Mouse (Mus musculus) ES-Bruce4 (cell line): ENCODE data around the gene Cdc42bpb.

Experiments used
- CTCF ChIP-seq: IDR thresholded peaks from one replicate; pipeline ENCODE4 v1.8.1; 2011; ENCODE audit warnings: low read depth, low read length
- EP300 ChIP-seq: IDR thresholded peaks from 2 replicates; pipeline ENCODE4 v1.6.1; 2011; ENCODE audit warnings: low read depth, low read length; ENCODE audit not compliant: insufficient read depth
- POLR2A ChIP-seq: IDR thresholded peaks from one replicate; pipeline ENCODE4 v1.8.1; 2011; ENCODE audit warnings: low read length; ENCODE audit not compliant: insufficient read depth

DNA sequence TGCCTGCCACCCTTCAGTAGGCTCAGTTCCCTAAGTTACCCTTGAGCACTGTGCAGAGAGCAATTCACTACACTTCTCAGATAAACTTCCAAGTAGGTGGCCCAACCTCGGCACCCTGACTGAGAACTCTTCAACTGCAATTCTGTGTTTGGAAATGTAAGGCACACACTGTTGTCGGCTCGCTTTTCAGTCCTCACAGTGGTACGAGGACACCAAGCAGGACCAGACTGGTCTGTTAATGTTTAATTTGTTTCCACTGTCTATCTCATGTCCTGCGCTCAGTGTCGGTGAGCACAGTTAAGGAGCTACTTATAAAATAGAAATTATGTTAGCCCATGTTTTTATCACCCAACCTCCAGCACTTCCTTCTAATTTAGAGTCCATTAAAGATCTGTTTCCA, 4.1 kb downstream of the Cdc42bpb start:
- TF ChIP-seq EP300 (no peak), POLR2A (no peak), CTCF (no peak)
